Mouse (Mus musculus) heart, embryonic 16.5 days (tissue): ENCODE data around the gene Klhl21. TPM values are rescaled to one million over a fixed set of nuclear protein-coding genes. Genes with fewer than 3 reads are reported as not detected.
A peak's percentile ranks its signal among the peaks of the same experiment; 100 is the strongest.

ENCODE experiments used
- ATAC-seq: fragments of 200-750 bp; cut with Nextera tagmentation; replicated peaks from 2 replicates; pipeline ENCODE4 v1.8.0; 2017; ENCODE audit warnings: moderate number of reproducible peaks; ENCODE audit not compliant: insufficient read depth, low FRiP score; ENCODE audit errors: extremely low read depth
- H3K27ac ChIP-seq: fragments of 300-500 bp; sonication (generic); 2 replicates; pipeline ENCODE4 v1.5.1; 2014; ENCODE audit warnings: mild to moderate bottlenecking, low read length, control low read depth, moderate library complexity
- H3K27me3 ChIP-seq: fragments of 300-500 bp; sonication (generic); 2 replicates; pipeline ENCODE4 v1.6.1; 2014; ENCODE audit warnings: low read length, mixed read lengths; ENCODE audit not compliant: control insufficient read depth, insufficient read depth
- H3K36me3 ChIP-seq: fragments of 300-500 bp; sonication (generic); 2 replicates; pipeline ENCODE4 v1.6.1; 2014; ENCODE audit not compliant: control insufficient read depth, insufficient read depth
- H3K4me1 ChIP-seq: fragments of 300-500 bp; sonication (generic); 2 replicates; pipeline ENCODE4 v1.6.1; 2014; ENCODE audit warnings: low read length, mixed read lengths; ENCODE audit not compliant: control insufficient read depth, insufficient read depth
- H3K4me2 ChIP-seq: fragments of 300-500 bp; sonication (generic); 2 replicates; pipeline ENCODE4 v1.6.1; 2014; ENCODE audit warnings: low read depth, mild to moderate bottlenecking, control low read depth, low read length
- H3K4me3 ChIP-seq: fragments of 300-500 bp; sonication (generic); 2 replicates; pipeline ENCODE4 v1.5.1; 2014; ENCODE audit warnings: mild to moderate bottlenecking, control low read depth, low read length
- H3K9ac ChIP-seq: fragments of 300-500 bp; sonication (generic); 2 replicates; pipeline ENCODE4 v1.6.1; 2014; ENCODE audit warnings: low read length, control low read depth
- H3K9me3 ChIP-seq: fragments of 300-500 bp; sonication (generic); replicated peaks from 2 replicates; pipeline ENCODE4 v1.6.1; 2016; ENCODE audit warnings: low read length; ENCODE audit not compliant: control insufficient read depth
- WGBS: fragments of 180-500 bp; shearing (Covaris S2); extraction: QIAGEN DNeasy Blood & Tissue Kit; methylation state at CpG from one replicate; pipeline ENCODE4 v1.1.7; 2014; 5-methylcytosine and 5-hydroxymethylcytosine counted together
- polyA plus RNA-seq: library from polyadenylated mRNA; unstranded; fragments of >200 nt; fragmentation: Nextera tagmentation; extraction: Ambion mirVana; gene quantifications from 2 replicates; pipeline ENCODE4 v1.2.1, GENCODE M21; 2015

Gene Klhl21
- 27.2 and 33.1 TPM in 2 replicates for polyA plus RNA-seq

DNA sequence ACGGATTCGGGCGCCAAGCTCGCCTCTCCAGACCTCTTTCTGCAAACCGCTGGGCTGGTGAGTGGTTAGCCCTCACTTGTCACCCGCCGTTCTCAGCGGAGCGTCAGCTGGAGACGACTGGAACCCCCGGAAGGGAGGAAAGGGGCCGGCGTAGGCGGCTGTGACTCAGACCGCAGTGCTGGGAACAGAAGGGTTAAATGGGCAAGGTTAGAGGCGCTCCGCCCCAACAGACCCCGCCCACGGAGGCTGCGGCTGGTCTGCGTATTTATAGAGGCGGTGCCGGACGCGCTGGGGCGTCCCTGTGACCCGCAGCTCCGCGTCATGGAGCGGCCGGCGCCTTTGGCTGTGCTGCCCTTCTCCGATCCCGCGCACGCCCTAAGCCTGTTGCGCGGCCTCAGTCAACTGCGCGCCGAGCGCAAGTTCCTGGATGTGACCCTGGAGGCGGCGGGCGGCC, at the start of gene Klhl21:
Gene Klhl21, plus strand, starts transcription at position 182 of the 454 bp plus-strand sequence.
- Histone ChIP-seq H3K36me3 (no peaks in the 10 kb centered on the region), H3K4me1 (peaks cover 37% of the 10 kb centered on the region), H3K9ac (peak within 1 kb of the TSS; percentile 88), H3K9me3 (no peaks in the 10 kb centered on the region), H3K4me2 (peak within 1 kb of the TSS; percentile 96), H3K4me3 (peak within 1 kb of the TSS; percentile 80), H3K27me3 (no peaks in the 10 kb centered on the region), H3K27ac (peak within 1 kb of the TSS; percentile 93)
- WGBS: under 1% methylated on average over 45 of the region's 45 CpGs
- peak; percentile 87 for ATAC-seq

DNA sequence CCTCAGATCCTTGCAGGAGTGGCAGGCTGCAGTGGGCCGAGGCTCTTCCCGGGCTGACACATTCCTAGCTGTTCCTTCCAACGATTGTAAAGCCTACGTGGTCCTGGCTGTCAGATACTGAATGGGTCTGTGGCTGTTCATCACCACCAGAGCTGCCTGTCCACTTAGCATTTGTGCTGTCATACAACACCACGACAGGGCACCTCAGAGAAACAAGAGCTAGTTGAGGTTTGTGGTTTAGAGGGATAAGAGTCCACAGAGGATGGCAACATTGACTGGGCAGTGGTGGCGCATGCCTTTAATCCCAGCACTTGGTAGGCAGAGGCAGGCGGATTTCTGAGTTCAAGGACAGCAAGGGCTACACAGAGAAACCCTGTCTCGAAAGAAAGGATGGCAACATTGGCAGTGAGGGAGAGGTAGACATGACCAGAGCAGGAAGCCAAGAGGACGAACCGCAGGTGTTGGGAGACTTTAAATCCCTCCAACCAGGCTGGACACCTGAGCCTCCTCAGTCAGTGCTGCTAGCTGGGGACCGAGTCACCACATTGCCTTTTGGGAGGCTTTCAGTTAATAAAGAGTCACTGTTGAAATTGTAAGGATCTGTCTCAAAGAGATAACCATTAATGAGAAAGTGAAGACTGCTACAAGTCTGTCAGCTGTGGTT, 48.6 kb upstream of the Klhl21 start:
- H3K9ac ChIP-seq: no peak overlapping the region
- no peak overlapping the region for H3K4me3 ChIP-seq
- no peak for ATAC-seq
- H3K4me2 ChIP-seq: no peak overlapping the region
- WGBS: 84% methylated on average over 11 of the region's 11 CpGs
- no peaks in the 10 kb centered on the region for H3K4me1 ChIP-seq
- no peak overlapping the region for H3K27ac ChIP-seq
- peaks cover 36% of the 10 kb centered on the region for H3K36me3 ChIP-seq
- H3K27me3 ChIP-seq: no peaks in the 10 kb centered on the region
- 0 out of 2 replicates have a peak, but pooled peaks cover 5% of the 10 kb centered on the region for H3K9me3 ChIP-seq

DNA sequence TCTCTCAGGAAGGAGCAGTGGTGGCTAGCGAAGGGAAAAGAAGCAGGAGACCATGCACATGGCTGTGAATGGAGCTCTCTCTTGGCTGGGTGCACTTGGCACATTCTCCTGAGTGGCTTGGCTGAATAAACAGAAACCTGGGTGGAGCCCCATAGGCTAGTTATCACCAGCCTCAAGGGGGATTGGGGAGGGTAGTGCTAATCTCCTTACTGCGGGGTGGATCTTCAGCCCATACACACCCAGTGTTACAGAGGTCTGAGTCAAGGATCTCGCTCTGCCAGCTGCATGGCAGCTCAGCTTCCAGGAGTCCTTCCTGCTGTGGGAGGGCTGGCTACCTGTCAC, 48.1 kb upstream of the Klhl21 start:
- ATAC-seq: peak; percentile 54; the same call in 1 of the 2 replicates
- peaks cover 38% of the 10 kb centered on the region for H3K36me3 ChIP-seq

DNA sequence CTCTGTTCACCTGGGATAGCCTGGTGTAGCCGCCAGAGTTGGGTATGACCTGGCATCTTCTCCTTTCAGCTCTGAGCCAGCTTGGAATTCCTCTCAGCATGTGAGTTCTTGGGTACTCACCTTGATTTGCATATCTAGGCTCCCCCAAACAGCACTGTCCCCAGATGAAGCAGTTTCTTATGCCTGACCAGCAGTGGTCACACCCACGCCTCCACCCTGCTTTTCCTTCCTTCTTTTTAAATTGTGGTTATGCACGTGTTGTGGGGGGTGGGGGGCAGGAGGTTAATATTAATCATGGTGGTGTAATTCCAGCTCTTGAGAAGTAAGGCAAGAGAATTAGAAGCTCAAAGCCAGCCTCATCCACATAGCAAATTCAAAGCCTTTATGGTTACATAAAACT, 45.8 kb upstream of the Klhl21 start:
- H3K9me3 ChIP-seq: 0 out of 2 replicates have a peak, but pooled peaks cover 5% of the 10 kb centered on the region
- H3K9ac ChIP-seq: no peak overlapping the region
- no peak overlapping the region for H3K4me3 ChIP-seq
- ATAC-seq: no peak
- 76% methylated on average over 3 of the region's 3 CpGs for WGBS
- H3K27ac ChIP-seq: no peak overlapping the region
- no peaks in the 10 kb centered on the region for H3K4me1 ChIP-seq
- no peaks in the 10 kb centered on the region for H3K27me3 ChIP-seq
- H3K36me3 ChIP-seq: peaks cover 32% of the 10 kb centered on the region
- no peak overlapping the region for H3K4me2 ChIP-seq

More for the DNA sequence above, 48.1 kb upstream of the Klhl21 start:
- WGBS: 68% methylated on average over 3 of the region's 3 CpGs
- H3K27me3 ChIP-seq: no peaks in the 10 kb centered on the region
- H3K9ac ChIP-seq: no peak overlapping the region
- H3K4me3 ChIP-seq: no peak overlapping the region
- no peak overlapping the region for H3K4me2 ChIP-seq
- 0 out of 2 replicates have a peak, but pooled peaks cover 5% of the 10 kb centered on the region for H3K9me3 ChIP-seq
- H3K27ac ChIP-seq: no peak overlapping the region
- H3K4me1 ChIP-seq: no peaks in the 10 kb centered on the region

DNA sequence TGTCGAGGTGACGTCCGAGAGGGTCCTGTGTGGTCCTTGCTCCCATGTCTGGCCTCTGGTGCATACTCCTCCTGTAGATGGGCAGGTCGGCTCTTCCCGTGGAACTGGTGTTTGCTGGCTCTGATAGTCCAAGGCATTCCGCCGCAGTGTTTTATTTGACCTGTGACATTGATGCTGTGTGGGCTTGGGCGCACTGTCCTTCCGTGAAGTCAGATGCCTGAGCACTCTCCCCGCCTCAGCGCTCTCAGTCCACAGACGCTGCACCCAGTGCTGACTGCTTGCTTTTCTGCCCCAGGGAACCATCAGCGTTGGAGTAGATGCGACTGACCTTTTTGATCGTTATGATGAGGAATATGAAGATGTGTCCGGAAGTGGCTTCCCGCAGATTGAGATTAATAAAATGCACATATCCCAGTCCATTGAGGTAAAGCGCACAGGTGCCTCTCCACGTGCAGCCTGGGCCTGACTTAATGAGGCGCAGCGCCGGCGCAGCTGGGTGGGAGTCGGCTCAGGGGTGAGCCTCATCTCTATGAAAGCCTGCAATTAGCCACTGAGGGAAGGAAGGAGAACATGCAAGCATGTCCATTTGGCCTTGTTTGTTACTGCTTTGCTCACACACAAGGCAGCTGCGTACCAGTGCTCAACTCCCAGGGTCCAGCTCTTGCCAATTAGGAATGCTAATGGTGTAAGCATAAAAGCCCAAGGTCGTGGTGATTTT, 40.2 kb upstream of the Klhl21 start:
- no peak overlapping the region for H3K9ac ChIP-seq
- no peak overlapping the region for H3K4me2 ChIP-seq
- H3K4me1 ChIP-seq: no peaks in the 10 kb centered on the region
- peaks cover 16% of the 10 kb centered on the region for H3K36me3 ChIP-seq
- WGBS: 92% methylated on average over 26 of the region's 26 CpGs
- H3K27me3 ChIP-seq: no peaks in the 10 kb centered on the region
- no peak overlapping the region for H3K4me3 ChIP-seq
- H3K9me3 ChIP-seq: 0 out of 2 replicates have a peak, but pooled peaks cover 5% of the 10 kb centered on the region
- no peak for ATAC-seq
- no peak overlapping the region for H3K27ac ChIP-seq

DNA sequence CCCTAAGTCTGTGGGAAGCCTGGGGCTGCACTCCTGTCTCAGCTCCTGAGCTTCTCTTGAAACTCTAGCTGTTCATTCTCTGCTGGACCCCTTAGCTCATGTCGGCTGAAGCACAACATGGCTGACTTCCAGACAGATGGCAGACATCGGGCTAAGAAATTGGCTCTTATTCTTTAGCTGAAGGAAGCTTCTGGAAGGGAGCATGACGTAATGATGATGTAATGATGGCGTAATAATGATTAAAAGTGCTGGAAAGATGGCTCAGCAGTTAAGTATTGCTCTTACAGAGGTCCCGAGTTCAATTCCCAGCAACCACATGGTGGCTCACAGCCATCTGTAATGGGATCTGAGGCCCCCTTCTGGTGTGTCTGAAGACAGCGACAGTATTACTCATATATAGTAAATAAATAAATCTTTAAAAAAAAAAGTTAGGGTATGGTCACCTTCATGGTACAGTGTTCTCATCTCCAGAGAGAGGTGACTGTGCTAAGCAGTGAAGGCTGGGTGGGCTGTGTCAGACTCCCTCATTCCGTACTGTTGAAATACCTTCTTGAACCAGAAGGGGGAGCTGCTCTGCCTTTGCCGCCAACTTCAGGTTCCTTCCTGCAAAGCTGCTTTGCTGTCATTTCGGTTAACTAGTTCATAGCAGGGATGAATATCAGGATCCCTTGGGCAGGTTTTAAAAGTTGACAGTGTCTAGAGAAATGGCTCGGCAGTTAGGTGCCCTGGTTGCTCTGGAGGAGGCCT, 36.2 kb upstream of the Klhl21 start:
- peaks cover 20% of the 10 kb centered on the region for H3K36me3 ChIP-seq
- no peaks in the 10 kb centered on the region for H3K4me1 ChIP-seq
- no peak overlapping the region for H3K27ac ChIP-seq
- no peak overlapping the region for H3K4me3 ChIP-seq
- no peaks in the 10 kb centered on the region for H3K27me3 ChIP-seq
- WGBS: 68% methylated on average over 10 of the region's 10 CpGs
- no peaks in the 10 kb centered on the region for H3K9me3 ChIP-seq
- ATAC-seq: no peak
- H3K9ac ChIP-seq: no peak overlapping the region
- no peak overlapping the region for H3K4me2 ChIP-seq

DNA sequence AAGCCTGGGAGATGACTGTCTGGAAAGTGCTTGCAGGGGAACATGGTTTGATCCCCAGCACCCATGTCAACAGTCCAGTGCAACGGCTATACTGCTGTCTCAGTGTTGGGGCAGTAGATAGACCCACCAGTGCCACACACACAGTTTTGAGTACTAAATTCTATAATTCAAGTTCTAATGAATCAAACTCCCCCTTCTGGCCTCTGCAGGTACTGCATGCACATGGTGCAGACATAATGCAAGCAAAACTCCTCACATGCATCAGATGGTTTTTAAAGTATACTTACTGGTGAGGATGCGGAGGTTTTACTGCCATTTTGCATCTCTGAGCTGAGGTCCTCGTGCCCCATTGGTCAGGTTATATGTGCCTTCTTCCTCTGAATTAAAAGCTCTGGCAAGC, 33.2 kb upstream of the Klhl21 start:
- ATAC-seq: no peak
- Histone ChIP-seq H3K36me3 (peaks cover 26% of the 10 kb centered on the region), H3K9me3 (no peaks in the 10 kb centered on the region), H3K9ac (no peak overlapping the region), H3K4me1 (no peaks in the 10 kb centered on the region), H3K27ac (no peak overlapping the region), H3K27me3 (no peaks in the 10 kb centered on the region), H3K4me3 (no peak overlapping the region), H3K4me2 (no peak overlapping the region)
- 93% methylated on average over 3 of the region's 3 CpGs for WGBS

DNA sequence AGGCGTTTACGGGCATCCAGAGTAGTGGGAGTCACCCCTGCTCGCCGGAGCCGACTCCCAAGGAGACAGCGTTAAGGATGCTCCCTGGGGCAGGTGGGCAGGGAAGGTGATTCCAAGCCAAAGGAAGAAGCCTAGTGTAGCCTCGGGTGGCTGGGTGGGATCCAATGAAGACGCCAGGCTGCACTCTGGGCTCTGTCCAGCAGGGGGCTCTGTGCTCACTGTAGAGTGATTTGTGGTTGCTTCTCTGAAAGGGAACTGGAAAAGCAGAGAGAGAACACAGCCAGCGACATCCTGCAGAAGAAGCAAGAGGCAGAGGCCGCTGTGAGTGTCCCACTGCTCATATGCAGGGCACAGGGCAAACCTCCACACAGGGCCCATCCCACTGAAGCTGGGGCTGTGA, 30.9 kb upstream of the Klhl21 start:
- Histone ChIP-seq H3K4me3 (no peak overlapping the region), H3K36me3 (peaks cover 26% of the 10 kb centered on the region), H3K9ac (no peak overlapping the region), H3K9me3 (no peaks in the 10 kb centered on the region), H3K4me1 (no peaks in the 10 kb centered on the region), H3K27ac (no peak overlapping the region), H3K27me3 (no peaks in the 10 kb centered on the region), H3K4me2 (no peak overlapping the region)
- WGBS: 38% methylated on average over 10 of the region's 10 CpGs
- no peak for ATAC-seq
